Mouse (Mus musculus) hindbrain, embryonic 14.5 days (tissue): ENCODE results near the gene Parvb. TPM values are rescaled to one million over a fixed set of nuclear protein-coding genes. Genes with fewer than 3 reads are reported as not detected.
A peak's percentile ranks its signal among the peaks of the same experiment; 100 is the strongest.

ENCODE experiments used
- ATAC-seq: fragments of 200-750 bp; cut with Nextera tagmentation; 2 replicates; pipeline ENCODE4 v1.8.0; 2017; ENCODE audit warnings: moderate number of reproducible peaks, mild to moderate bottlenecking, moderate TSS enrichment, moderate library complexity; ENCODE audit not compliant: low FRiP score
- DNase-seq: peaks from one replicate; pipeline ENCODE4 v3.0.0-alpha.2; 2015; ENCODE audit warnings: low spot score
- H3K27ac ChIP-seq: fragments of 300-500 bp; sonication (generic); 2 replicates; pipeline ENCODE4 v1.5.1; 2014; ENCODE audit warnings: mild to moderate bottlenecking, moderate library complexity
- H3K27me3 ChIP-seq: fragments of 300-500 bp; sonication (generic); 2 replicates; pipeline ENCODE4 v1.6.1; 2014; ENCODE audit warnings: mild to moderate bottlenecking, low read length, mixed read lengths; ENCODE audit not compliant: control insufficient read depth, insufficient read depth
- H3K36me3 ChIP-seq: fragments of 300-500 bp; sonication (generic); replicated peaks from 2 replicates; pipeline ENCODE4 v1.6.1; 2014; ENCODE audit not compliant: control insufficient read depth, insufficient read depth
- H3K4me1 ChIP-seq: fragments of 300-500 bp; sonication (generic); replicated peaks from 2 replicates; pipeline ENCODE4 v1.6.1; 2014; ENCODE audit warnings: antibody characterized with exemption, low read length, mixed read lengths; ENCODE audit not compliant: control insufficient read depth, insufficient read depth
- H3K4me2 ChIP-seq: fragments of 300-500 bp; sonication (generic); replicated peaks from 2 replicates; pipeline ENCODE4 v1.6.1; 2014; ENCODE audit warnings: mild to moderate bottlenecking, moderate library complexity
- H3K4me3 ChIP-seq: fragments of 300-500 bp; sonication (generic); replicated peaks from 2 replicates; pipeline ENCODE4 v1.5.1; 2014; ENCODE audit warnings: mild to moderate bottlenecking, low read length
- H3K9ac ChIP-seq: fragments of 300-500 bp; sonication (generic); 2 replicates; pipeline ENCODE4 v1.6.1; 2014
- H3K9me3 ChIP-seq: fragments of 300-500 bp; sonication (generic); 2 replicates; pipeline ENCODE4 v1.6.1; 2016; ENCODE audit warnings: low read length; ENCODE audit not compliant: control insufficient read depth
- WGBS: fragments of 180-500 bp; shearing (Covaris S2); extraction: QIAGEN DNeasy Blood & Tissue Kit; methylation state at CpG from one replicate; pipeline ENCODE4 v1.1.7; 2014; 5-methylcytosine and 5-hydroxymethylcytosine counted together
- polyA plus RNA-seq: library from polyadenylated mRNA; unstranded; fragments of >200 nt; fragmentation: Nextera tagmentation; extraction: Ambion mirVana; gene quantifications from 2 replicates; pipeline ENCODE4 v1.2.1, GENCODE M21; 2014

The Parvb gene
- polyA plus RNA-seq, 1 experiment from 2014 or later: 4.1 TPM

DNA sequence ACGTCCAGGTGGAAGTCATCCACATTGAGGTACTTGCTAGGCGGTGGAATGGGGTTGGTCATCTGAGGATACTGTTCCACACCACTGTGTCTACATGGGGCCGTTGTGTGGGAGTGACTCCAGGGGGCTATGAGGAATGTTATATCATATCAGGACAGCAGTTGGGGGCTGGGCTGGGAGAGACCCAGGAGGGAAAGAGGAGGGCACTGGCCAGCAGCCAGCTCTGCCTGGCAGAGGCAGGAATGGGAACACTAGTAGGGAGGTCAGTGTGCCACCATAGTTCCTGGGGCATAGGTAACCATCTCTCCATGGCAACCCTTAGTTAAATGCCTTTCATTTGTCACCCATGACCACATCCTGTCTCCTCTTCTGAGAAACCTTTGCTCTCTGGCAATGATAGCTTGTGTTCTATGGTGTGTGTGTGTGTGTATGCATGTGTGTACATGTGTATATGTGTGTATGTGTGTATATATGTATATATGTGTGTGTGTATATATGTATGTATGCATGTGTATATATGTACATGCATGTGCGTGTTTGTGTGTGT is 99.3 kb downstream of the Parvb start:
- H3K4me1 ChIP-seq: no peaks in the 10 kb centered on the region
- no peaks in the 10 kb centered on the region for H3K36me3 ChIP-seq
- H3K9me3 ChIP-seq: no peaks in the 10 kb centered on the region
- no peaks in the 10 kb centered on the region for H3K27me3 ChIP-seq
- 82% methylated on average over 4 of the region's 4 CpGs for WGBS
- ATAC-seq (no peak), DNase-seq (no peak)
- H3K9ac ChIP-seq: no peak overlapping the region
- H3K4me2 ChIP-seq: no peak overlapping the region
- no peak overlapping the region for H3K27ac ChIP-seq
- no peak overlapping the region for H3K4me3 ChIP-seq

DNA sequence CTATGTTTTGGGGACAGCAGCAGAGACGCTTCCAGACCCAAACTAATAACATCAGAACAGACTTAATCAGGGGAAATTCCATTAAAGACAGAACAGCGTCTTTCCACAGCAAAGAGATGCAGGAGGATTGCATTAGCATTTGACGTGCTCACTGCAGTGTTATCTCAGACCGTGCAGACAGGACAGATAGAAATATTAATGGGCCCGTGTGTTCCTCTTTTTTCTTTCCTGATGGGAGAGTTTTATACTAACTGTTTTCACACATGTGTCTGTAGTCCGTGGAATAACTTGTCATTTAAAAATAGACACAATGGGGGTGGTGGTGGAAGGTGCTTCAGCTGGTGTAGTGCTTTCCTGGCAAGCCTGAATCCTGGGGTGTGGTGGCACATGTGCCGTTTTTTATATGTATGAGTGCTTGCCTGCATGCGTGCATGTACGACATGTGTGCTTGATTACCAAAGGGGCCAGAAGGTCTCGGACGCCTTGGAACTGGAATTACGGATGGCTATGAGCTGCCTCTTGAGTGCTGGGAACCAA is 104.5 kb downstream of the Parvb start:
- H3K36me3 ChIP-seq: no peaks in the 10 kb centered on the region
- H3K4me3 ChIP-seq: no peak overlapping the region
- no peaks in the 10 kb centered on the region for H3K27me3 ChIP-seq
- WGBS: 70% methylated on average over 12 of the region's 12 CpGs
- H3K4me2 ChIP-seq: no peak overlapping the region
- no peaks in the 10 kb centered on the region for H3K9me3 ChIP-seq
- ATAC-seq: no peak
- H3K4me1 ChIP-seq: no peaks in the 10 kb centered on the region
- DNase-seq: no peak
- 0 out of 2 replicates have a peak overlapping the region, but pooled peaks have one; percentile 28 for H3K27ac ChIP-seq
- H3K9ac ChIP-seq: no peak overlapping the region

DNA sequence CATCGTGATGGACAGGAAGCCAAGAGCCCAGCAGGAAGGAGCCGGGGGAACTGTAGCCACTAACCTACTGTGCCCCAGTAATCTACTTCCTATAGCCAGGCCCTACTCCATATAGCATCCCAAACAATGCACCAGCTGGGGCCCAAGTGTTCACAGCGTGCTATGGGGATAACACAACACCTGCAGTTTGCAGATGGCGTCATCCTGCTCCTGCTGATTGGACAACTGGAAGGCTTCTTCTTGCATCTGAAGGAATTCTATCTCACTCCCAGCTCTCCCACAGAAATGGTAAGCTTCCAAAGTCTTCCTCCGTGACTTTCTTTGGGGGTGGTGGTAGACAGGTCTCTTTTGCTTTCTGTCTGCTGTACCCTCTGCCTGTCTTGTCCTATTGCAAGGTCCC is 105.8 kb downstream of the Parvb start:
- ATAC-seq (no peak), DNase-seq (no peak)
- Histone ChIP-seq H3K27ac (no peak overlapping the region), H3K36me3 (no peaks in the 10 kb centered on the region), H3K9me3 (no peaks in the 10 kb centered on the region), H3K4me1 (no peaks in the 10 kb centered on the region), H3K4me3 (no peak overlapping the region), H3K4me2 (no peak overlapping the region), H3K9ac (no peak overlapping the region), H3K27me3 (no peaks in the 10 kb centered on the region)
- 58% methylated on average over 5 of the region's 5 CpGs for WGBS

DNA sequence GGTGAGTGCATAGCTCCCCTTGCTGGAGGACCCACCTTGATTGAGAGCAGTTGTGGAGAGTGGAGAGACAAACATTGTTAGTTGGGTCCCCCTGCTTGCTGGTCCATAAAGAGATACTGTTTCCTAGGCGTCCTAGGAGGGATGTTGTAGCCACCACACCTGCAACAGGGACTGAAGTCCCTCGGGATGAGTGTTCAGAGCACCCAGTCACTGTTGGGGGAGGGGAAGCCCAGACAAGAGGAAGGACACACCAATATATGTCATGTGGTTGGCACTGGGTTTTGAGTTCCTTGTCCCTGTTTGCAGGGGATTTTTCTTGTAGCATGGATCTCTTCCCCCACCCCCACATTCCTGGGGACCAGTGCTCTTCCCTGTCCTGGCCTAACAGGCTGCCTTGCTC is 109.1 kb downstream of the Parvb start:
- DNase-seq (no peak), ATAC-seq (no peak)
- peaks cover 9% of the 10 kb centered on the region for H3K4me1 ChIP-seq
- no peak overlapping the region for H3K27ac ChIP-seq
- no peaks in the 10 kb centered on the region for H3K36me3 ChIP-seq
- WGBS: 61% methylated on average over 2 of the region's 2 CpGs
- no peaks in the 10 kb centered on the region for H3K27me3 ChIP-seq
- H3K9ac ChIP-seq: no peak overlapping the region
- no peak overlapping the region for H3K4me2 ChIP-seq
- H3K9me3 ChIP-seq: no peaks in the 10 kb centered on the region
- H3K4me3 ChIP-seq: no peak overlapping the region

DNA sequence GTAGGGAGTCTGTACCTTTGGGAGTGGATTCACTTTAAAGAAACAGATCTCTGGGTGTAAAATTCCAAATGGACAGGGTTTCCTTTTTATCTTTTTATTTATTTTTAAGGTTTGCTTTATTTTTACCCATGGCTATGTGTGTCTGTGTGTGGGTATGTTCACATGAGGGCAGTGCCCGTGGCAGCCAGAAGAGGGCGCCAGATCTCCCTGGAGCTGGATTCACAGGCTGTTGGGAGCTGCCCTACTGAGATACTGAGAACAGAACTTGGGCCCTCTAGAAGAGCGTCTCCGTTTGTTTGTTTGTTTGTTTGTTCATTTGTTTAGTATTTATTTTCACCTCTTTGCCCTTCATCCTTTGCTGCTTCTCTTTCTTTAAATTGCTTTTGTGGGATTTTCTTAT is 116.9 kb downstream of the Parvb start:
- H3K4me3 ChIP-seq: no peak overlapping the region
- 95% methylated on average over 4 of the region's 4 CpGs for WGBS
- peaks cover 29% of the 10 kb centered on the region for H3K4me1 ChIP-seq
- no peak overlapping the region for H3K4me2 ChIP-seq
- H3K27me3 ChIP-seq: no peaks in the 10 kb centered on the region
- H3K9ac ChIP-seq: no peak overlapping the region
- peaks cover 3% of the 10 kb centered on the region; the same call in 1 of the 2 replicates for H3K9me3 ChIP-seq
- DNase-seq: no peak
- no peak overlapping the region for H3K27ac ChIP-seq
- H3K36me3 ChIP-seq: no peaks in the 10 kb centered on the region
- ATAC-seq: no peak

DNA sequence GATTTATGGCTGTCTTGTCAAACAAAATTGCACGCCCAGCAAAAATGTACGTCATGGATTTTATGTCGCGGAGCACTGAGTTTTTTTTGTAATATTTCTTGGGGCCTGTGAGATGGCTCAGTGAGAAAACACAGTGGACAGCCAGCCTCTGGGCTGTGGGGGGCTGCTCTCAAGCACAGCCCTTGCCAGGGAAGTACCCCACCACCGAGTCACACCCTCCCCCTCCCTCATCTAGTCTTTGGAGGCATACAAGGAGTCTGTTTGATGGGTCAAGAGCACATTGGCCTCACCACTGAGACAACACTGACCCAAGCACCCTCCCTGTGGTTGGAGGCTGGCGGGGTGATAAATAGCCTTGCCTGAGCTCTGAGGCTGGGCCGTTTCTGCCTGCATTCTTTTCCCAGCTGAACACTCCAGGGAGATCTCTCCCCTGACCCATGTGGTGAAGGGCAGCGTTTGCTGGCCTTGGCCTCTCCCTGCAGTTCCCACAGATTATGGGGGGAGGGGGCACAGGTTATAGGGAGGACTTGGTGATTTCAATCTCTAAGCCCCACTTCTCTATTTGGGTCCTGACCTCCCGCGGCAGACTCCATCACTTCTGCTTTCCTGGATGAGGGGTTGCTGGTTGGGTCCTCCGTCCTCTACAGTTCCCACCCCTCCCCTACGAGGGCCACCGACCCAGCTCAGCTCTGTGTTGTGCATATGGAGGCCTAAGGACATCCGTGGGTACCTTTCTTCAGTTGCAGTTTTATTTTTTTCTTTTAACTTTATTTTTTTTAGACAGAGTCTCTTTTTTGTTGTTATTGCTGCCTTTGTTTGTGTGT is 118.3 kb downstream of the Parvb start:
- peaks cover 22% of the 10 kb centered on the region for H3K4me1 ChIP-seq
- no peak overlapping the region for H3K4me3 ChIP-seq
- no peak overlapping the region for H3K9ac ChIP-seq
- H3K27me3 ChIP-seq: no peaks in the 10 kb centered on the region
- no peaks in the 10 kb centered on the region for H3K36me3 ChIP-seq
- H3K4me2 ChIP-seq: no peak overlapping the region
- 38% methylated on average over 14 of the region's 14 CpGs for WGBS
- DNase-seq (no peak), ATAC-seq (no peak; the same call in 1 of the 2 replicates)
- peak overlapping the region; percentile 20; the same call in 1 of the 2 replicates for H3K27ac ChIP-seq
- H3K9me3 ChIP-seq: peaks cover 5% of the 10 kb centered on the region; the same call in 1 of the 2 replicates

DNA sequence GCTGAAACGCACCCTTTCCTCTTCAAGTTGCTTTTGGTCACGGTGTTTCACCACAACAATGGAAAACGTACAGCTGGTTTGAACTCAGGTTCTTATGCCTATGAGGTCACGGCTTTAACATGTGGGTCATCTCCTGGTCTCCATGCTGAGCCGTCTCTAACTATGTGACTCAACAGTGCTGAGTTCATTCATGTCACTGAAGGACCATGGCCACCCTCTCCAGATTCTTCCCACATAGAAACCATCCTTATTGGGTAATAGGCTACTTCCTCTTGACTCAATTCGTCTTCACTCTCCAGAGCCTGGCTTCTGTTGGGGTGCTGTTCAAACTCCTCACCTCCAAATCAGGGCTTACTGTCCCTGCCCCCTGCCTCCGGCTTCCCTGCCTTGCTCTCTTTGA is 119.5 kb downstream of the Parvb start:
- WGBS: 76% methylated on average over 7 of the region's 7 CpGs
- H3K9me3 ChIP-seq: peaks cover 5% of the 10 kb centered on the region; the same call in 1 of the 2 replicates
- DNase-seq (no peak), ATAC-seq (no peak)
- no peaks in the 10 kb centered on the region for H3K27me3 ChIP-seq
- H3K36me3 ChIP-seq: no peaks in the 10 kb centered on the region
- H3K4me3 ChIP-seq: no peak overlapping the region
- H3K4me1 ChIP-seq: peaks cover 19% of the 10 kb centered on the region; the same call in 1 of the 2 replicates
- H3K27ac ChIP-seq: no peak overlapping the region
- no peak overlapping the region for H3K9ac ChIP-seq
- no peak overlapping the region for H3K4me2 ChIP-seq

DNA sequence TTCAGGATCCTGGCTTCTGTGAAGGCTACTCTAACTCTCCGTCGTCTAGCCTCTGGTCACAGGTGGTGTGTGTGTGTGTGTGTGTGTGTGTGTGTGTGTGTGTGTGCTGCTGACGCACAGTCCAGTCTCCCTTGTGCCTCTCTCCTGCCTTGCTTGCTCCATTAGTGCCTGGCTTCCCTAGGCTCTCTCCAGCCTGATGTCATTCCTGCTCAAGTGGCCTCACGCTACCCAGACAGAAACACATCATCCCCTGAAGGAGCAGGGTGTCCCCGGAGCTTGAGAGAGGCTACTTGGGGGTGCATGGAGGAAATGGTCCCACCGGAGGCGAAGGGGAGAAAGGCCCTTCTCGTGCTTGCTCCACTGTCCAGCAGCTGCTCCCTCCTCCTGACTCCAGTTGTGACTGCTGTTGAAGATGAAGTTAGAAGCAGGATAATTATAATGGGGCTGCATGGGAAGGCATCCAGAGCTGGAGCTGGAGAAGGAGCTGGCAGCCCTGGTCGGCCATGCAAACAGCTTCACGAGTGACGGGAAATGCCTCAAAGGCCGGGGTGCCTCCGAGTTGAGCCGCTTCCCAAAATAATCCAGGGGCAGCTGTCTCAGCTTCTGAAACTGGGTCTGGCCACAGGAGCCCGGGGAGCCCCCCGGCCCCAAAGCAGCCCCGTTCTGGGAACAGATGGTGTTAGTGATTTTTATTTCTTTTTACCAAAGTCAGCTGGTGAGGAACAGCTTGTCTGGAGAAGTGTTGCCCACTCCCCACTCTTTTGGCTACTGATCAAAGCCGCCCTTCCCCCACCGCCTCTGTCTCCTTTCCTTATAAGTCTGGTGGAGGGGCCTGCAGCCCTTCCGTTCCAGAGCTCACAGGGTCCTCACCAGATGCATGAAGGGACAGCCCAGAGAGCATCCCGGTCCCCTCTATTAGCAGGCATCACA is 120.3 kb downstream of the Parvb start:
- Histone ChIP-seq H3K9me3 (peaks cover 5% of the 10 kb centered on the region; the same call in 1 of the 2 replicates), H3K4me3 (no peak overlapping the region), H3K27me3 (no peaks in the 10 kb centered on the region), H3K4me2 (no peak overlapping the region), H3K9ac (no peak overlapping the region), H3K27ac (peak overlapping the region; percentile 20; the same call in 1 of the 2 replicates), H3K4me1 (peaks cover 19% of the 10 kb centered on the region; the same call in 1 of the 2 replicates), H3K36me3 (no peaks in the 10 kb centered on the region)
- no peak for ATAC-seq
- DNase-seq: no peak
- 57% methylated on average over 21 of the region's 21 CpGs for WGBS

DNA sequence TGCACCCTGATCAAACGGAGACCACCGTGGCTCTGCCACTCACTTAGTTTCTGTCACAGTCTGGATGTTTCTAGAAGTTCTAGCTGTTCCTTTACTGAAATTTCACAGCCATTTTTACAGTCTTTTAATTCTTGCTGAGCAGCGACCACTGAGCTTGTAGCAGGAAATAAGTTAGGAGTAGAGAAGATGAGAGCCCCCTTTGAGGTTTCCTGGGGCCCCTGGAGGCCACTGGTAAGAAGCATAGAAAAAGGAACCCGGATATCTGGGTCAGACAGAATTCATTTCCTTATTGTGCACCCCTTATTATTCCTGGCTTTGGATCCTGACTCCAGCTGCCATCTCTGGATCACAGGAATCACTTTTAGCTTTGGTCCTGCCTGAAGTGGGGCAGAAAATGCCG is 123.2 kb downstream of the Parvb start:
- no peak overlapping the region for H3K4me3 ChIP-seq
- H3K4me1 ChIP-seq: peaks cover 14% of the 10 kb centered on the region
- WGBS: 85% methylated on average over 5 of the region's 5 CpGs
- H3K36me3 ChIP-seq: no peaks in the 10 kb centered on the region
- no peak overlapping the region for H3K9ac ChIP-seq
- ATAC-seq (no peak), DNase-seq (no peak)
- H3K27ac ChIP-seq: no peak overlapping the region
- no peaks in the 10 kb centered on the region for H3K27me3 ChIP-seq
- H3K4me2 ChIP-seq: no peak overlapping the region
- peaks cover 5% of the 10 kb centered on the region; the same call in 1 of the 2 replicates for H3K9me3 ChIP-seq
